ENCODE assay signal across 23 mouse cellular contexts in the genomic region with DNA sequence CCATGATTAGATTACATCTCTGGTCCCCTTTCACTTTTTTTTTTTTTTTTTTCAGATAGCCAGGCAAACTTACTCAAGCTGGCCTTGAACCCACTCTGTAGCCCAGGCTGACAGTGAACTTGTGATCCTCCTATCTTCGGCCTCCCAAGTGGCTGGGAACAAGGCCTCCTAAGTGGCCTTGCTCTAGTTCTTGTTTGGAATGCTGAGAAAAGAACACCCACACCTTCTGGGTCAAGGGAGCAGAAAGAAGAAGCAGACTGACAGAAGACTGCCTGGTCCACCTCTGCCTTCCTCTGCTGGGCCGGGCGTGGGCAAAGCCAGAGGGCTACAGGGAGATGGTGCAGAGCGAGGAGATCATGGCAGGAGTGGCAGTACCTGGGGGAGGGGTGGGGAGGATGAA. TPM values are rescaled to one million over a fixed set of nuclear protein-coding genes. Genes with fewer than 3 reads are reported as not detected.
A peak's percentile ranks its signal among the peaks of the same experiment; 100 is the strongest.
DNase-seq lines count a peak whose midpoint lies in the region; TF ChIP-seq lines count a peak whose summit lies in the region.
"Had no signal": no experiment of that assay in that cellular context is flagged by ENCODE, and none has a peak within 500 bp of the region (broad histone marks: within the 10 kb centered on the region; RNA-seq: fewer than 3 reads in every experiment).

No protein-coding gene starts in this region.

- no peak for TF ChIP-seq POLR2A in heart, adult 2 months (IDR thresholded peaks at IDR 0.05; ENCODE audit: insufficient read depth, low read depth, low read length)

- no peak overlapping the region for H3K27ac ChIP-seq in heart, adult 2 months
- H3K27ac ChIP-seq: embryonic facial prominence, embryonic 13.5 days; embryonic facial prominence, embryonic 15.5 days; forebrain, embryonic 10.5 days; forebrain, embryonic 12.5 days had no signal

- no peak overlapping the region for H3K4me3 ChIP-seq in heart, adult 2 months
- H3K4me3 ChIP-seq: embryonic facial prominence, embryonic 13.5 days; embryonic facial prominence, embryonic 15.5 days; erythroblast, embryonic 14.5 days; forebrain, embryonic 10.5 days; forebrain, embryonic 12.5 days had no signal

- 79% methylated on average over 4 of the region's 4 CpGs for WGBS in heart, adult 2 months

- H3K27me3 ChIP-seq in heart, adult 2 months (ENCODE audit: control insufficient read depth, insufficient read depth, low read length): peaks cover 2% of the 10 kb centered on the region; the same call in 1 of the 2 replicates

- no peaks in the 10 kb centered on the region for H3K4me1 ChIP-seq in heart, adult 2 months (ENCODE audit: control insufficient read depth, insufficient read depth, low read length)

- no peaks in the 10 kb centered on the region for H3K36me3 ChIP-seq in heart, adult 2 months (ENCODE audit: control insufficient read depth, insufficient read depth, low read length)
- H3K36me3 ChIP-seq: embryonic facial prominence, embryonic 13.5 days; embryonic facial prominence, embryonic 15.5 days; forebrain, embryonic 10.5 days; forebrain, embryonic 12.5 days had no signal

- no peak overlapping the region for H3K9ac ChIP-seq in heart, adult 2 months (ENCODE audit: low read depth, low read length)
- H3K9ac ChIP-seq: embryonic facial prominence, embryonic 13.5 days; embryonic facial prominence, embryonic 15.5 days; forebrain, embryonic 12.5 days had no signal

- peak; percentile 72 for DNase-seq in adrenal gland, adult (ENCODE audit: inconsistent age in 2 of 2, low spot score in 1 of 2)
- no peak for DNase-seq in adrenal gland, adult 18-20 months (ENCODE audit: low spot score in 2 of 2)
- peak; percentile 53 for DNase-seq in adrenal gland, adult 8-10 months
- DNase-seq in adrenal gland, postnatal 4 days (ENCODE audit: low spot score in 2 of 2): no peak
- DNase-seq in 3134 (ENCODE audit: extremely low read depth, insufficient read length, low spot score): peak; percentile 10
- DNase-seq in heart, adult 2 months: no peak
- DNase-seq: adrenal gland, postnatal 14 days; adrenal gland, postnatal 36 days; cerebellum, adult 11 months; cerebellum, adult 18-20 months; cerebellum, adult 8-10 months; cerebellum, adult 9-11 months; cerebellum, postnatal 14 days; cerebellum, postnatal 36 days; embryo, embryonic 11 days had no signal

- H3K79me2 ChIP-seq in heart, adult 2 months (replicated peaks; ENCODE audit: control insufficient read depth, insufficient read depth, low read length): no peaks in the 10 kb centered on the region

- no peak for TF ChIP-seq EP300 in heart, adult 2 months (IDR thresholded peaks at IDR 0.05; ENCODE audit: insufficient read depth, low read depth, low read length)

- intact Hi-C loops in heart, adult 2 months (cut with DNase I): no loop called here

- TF ChIP-seq CTCF in heart, adult 2 months (IDR thresholded peaks at IDR 0.05): no peak

RNA-seq across cellular contexts. Expression of gene Mmd2, which starts 1.8 kb away (rescaled TPM):
- total RNA-seq in adrenal gland, adult 18-20 months (2021): 10 to 100 TPM; 46.2 to 55.8 TPM
- total RNA-seq in adrenal gland, adult 8-10 months (2022): 10 to 100 TPM; 33.7 to 65.5 (median 38.5) TPM
- 10 to 100 TPM; 23.9 to 26.4 TPM for total RNA-seq in adrenal gland, postnatal 4 days (2021)
- total RNA-seq in heart, adult 2 months (2021): under 1 TPM; 0.30 to 0.31 TPM
- 0.20 and 0.29 TPM in 2 replicates for polyA plus RNA-seq in heart, adult 2 months (2012; rRNA removed)
- total RNA-seq: common myeloid progenitor, adult 5-6 weeks; MEL had no signal
- polyA plus RNA-seq: C2C12; erythroblast, embryonic 14.5 days had no signal

RNA-seq across cellular contexts. Expression of gene Wipi2, which starts 17.1 kb away (rescaled TPM):
- total RNA-seq in adrenal gland, adult 18-20 months (2021): 100 to 1,000 TPM; 104 TPM
- 100 to 1,000 TPM in 2 of 4 experiments, 10 to 100 TPM in 2; 92.3 to 120 (median 107) TPM for total RNA-seq in adrenal gland, adult 8-10 months (2022)
- 10 to 100 TPM; 88.7 to 93.0 TPM for total RNA-seq in adrenal gland, postnatal 4 days (2021)
- total RNA-seq in heart, adult 2 months (2021): 10 to 100 TPM; 33.2 to 43.0 TPM
- polyA plus RNA-seq in heart, adult 2 months (2012; rRNA removed): 24.1 and 36.2 TPM in 2 replicates

RNA-seq across cellular contexts. Expression of gene Radil, which starts 59.5 kb away (rescaled TPM):
- 1 to 10 TPM; 3.4 to 5.4 TPM for total RNA-seq in adrenal gland, adult 18-20 months (2021)
- total RNA-seq in adrenal gland, adult 8-10 months (2022): 1 to 10 TPM; 3.4 to 8.2 (median 4.1) TPM
- total RNA-seq in adrenal gland, postnatal 4 days (2021): 1 to 10 TPM; 2.6 to 4.4 TPM
- 1 to 10 TPM; 1.7 to 2.3 TPM for total RNA-seq in heart, adult 2 months (2021)
- polyA plus RNA-seq in heart, adult 2 months (2012; rRNA removed): 2.2 and 3.3 TPM in 2 replicates
- total RNA-seq: common myeloid progenitor, adult 5-6 weeks had no signal

Comparison
In these comparisons a context has a peak if more than half of its experiments do, and no peak if none do; other contexts are left out.
1. DNase-seq: peak in adrenal gland, adult (2 of 2), adrenal gland, adult 8-10 months (single experiment) and 3134 (single experiment); none in adrenal gland, adult 18-20 months (0 of 2), adrenal gland, postnatal 4 days (0 of 2) and heart, adult 2 months (0 of 2).
2. RNA of gene Mmd2, which starts 1.8 kb away (total RNA-seq): 46.2 to 55.8 TPM in adrenal gland, adult 18-20 months, 33.7 to 65.5 TPM in adrenal gland, adult 8-10 months and 23.9 to 26.4 TPM in adrenal gland, postnatal 4 days; 0.30 to 0.31 TPM in heart, adult 2 months; every median in the first group is over 10 times any median in the second.